Mouse (Mus musculus) cerebellum, adult 2 months (tissue): ENCODE measurements around the gene Plxna4. TPM values are rescaled to one million over a fixed set of nuclear protein-coding genes. Genes with fewer than 3 reads are reported as not detected.

Experiments used
- DNase-seq, 2 experiments: peaks; one replicate each; pipeline ENCODE4 v3.0.0; 2021
- H3K27ac ChIP-seq: fragments of 200-500 bp; 2 replicates; pipeline ENCODE4 v1.5.1; 2012; ENCODE audit warnings: low read length, control low read depth, inconsistent platforms; ENCODE audit not compliant: insufficient read depth
- H3K27me3 ChIP-seq: fragments of 200-500 bp; 2 replicates; pipeline ENCODE4 v1.6.1; 2012; ENCODE audit warnings: inconsistent platforms, mild to moderate bottlenecking, low read length, moderate library complexity; ENCODE audit not compliant: control insufficient read depth, insufficient read depth
- H3K4me1 ChIP-seq: fragments of 200-500 bp; 2 replicates; pipeline ENCODE4 v1.6.1; 2011; ENCODE audit warnings: low read length; ENCODE audit not compliant: control insufficient read depth, insufficient read depth
- H3K4me3 ChIP-seq: fragments of 200-500 bp; replicated peaks from 2 replicates; pipeline ENCODE3; 2011; ENCODE audit warnings: mild to moderate bottlenecking, low read depth, low read length, control low read depth; ENCODE audit not compliant: insufficient read depth
- CTCF ChIP-seq: fragments of 200-500 bp; IDR thresholded peaks from 2 replicates; pipeline ENCODE4 v1.5.1; 2011; ENCODE audit warnings: low read depth, mild to moderate bottlenecking, control low read depth, low read length, moderate library complexity, borderline replicate concordance; ENCODE audit not compliant: insufficient read depth
- POLR2A ChIP-seq: fragments of 200-500 bp; IDR thresholded peaks from 2 replicates; pipeline ENCODE4 v1.6.1; 2011; ENCODE audit warnings: low read length, control low read depth, borderline replicate concordance; ENCODE audit not compliant: insufficient read depth
- WGBS: fragments of 180-500 bp; shearing (Covaris S2); methylation state at CpG from one replicate; pipeline ENCODE4 v1.1.7; 2018; 5-methylcytosine and 5-hydroxymethylcytosine counted together
- polyA plus RNA-seq: library from polyadenylated mRNA; depleted of rRNA; stranded (reverse); fragments of >200 nt; gene quantifications from 2 replicates; pipeline ENCODE4 v1.2.3, GENCODE M21; 2012

The Plxna4 gene
- polyA plus RNA-seq, 1 experiment: 15.6 TPM

GRCm38 (mm10) chr6:32150836-32151235, 437.2 kb downstream of the Plxna4 start:
- no peak for TF ChIP-seq CTCF
- no peak for TF ChIP-seq POLR2A
- no peak for DNase-seq
- no peaks in the 10 kb centered on the region for H3K4me1 ChIP-seq
- no peak overlapping the region for H3K27ac ChIP-seq
- WGBS: 75% methylated on average over 4 of the region's 4 CpGs
- H3K4me3 ChIP-seq: no peak overlapping the region
- H3K27me3 ChIP-seq: no peaks in the 10 kb centered on the region

GRCm38 (mm10) chr6:32144771-32145170, 443.2 kb downstream of the Plxna4 start:
- 80% methylated on average over 4 of the region's 4 CpGs for WGBS

GRCm38 (mm10) chr6:32139537-32139936, 448.5 kb downstream of the Plxna4 start:
- TF ChIP-seq CTCF (no peak), POLR2A (no peak)
- Histone ChIP-seq H3K27ac (no peak overlapping the region), H3K27me3 (no peaks in the 10 kb centered on the region), H3K4me1 (no peaks in the 10 kb centered on the region), H3K4me3 (no peak overlapping the region)
- DNase-seq: no peak
- WGBS: 75% methylated on average over 3 of the region's 3 CpGs

More at GRCm38 (mm10) chr6:32144771-32145170, 443.2 kb downstream of the Plxna4 start:
- DNase-seq: no peak
- Histone ChIP-seq H3K4me3 (no peak overlapping the region), H3K4me1 (no peaks in the 10 kb centered on the region), H3K27me3 (no peaks in the 10 kb centered on the region), H3K27ac (no peak overlapping the region)
- TF ChIP-seq POLR2A: no peak
- no peak for TF ChIP-seq CTCF

GRCm38 (mm10) chr6:32126914-32127313, 461.1 kb downstream of the Plxna4 start:
- DNase-seq: no peak
- Histone ChIP-seq H3K4me3 (no peak overlapping the region), H3K4me1 (0 out of 2 replicates have a peak, but pooled peaks cover 3% of the 10 kb centered on the region), H3K27me3 (no peaks in the 10 kb centered on the region; the same call in 1 of the 2 replicates), H3K27ac (no peak overlapping the region)
- 41% methylated on average over 6 of the region's 6 CpGs for WGBS
- no peak for TF ChIP-seq CTCF
- TF ChIP-seq POLR2A: no peak

GRCm38 (mm10) chr6:32122584-32123265, 465.3 kb downstream of the Plxna4 start:
- H3K27ac ChIP-seq: no peak overlapping the region
- no peaks in the 10 kb centered on the region; the same call in 1 of the 2 replicates for H3K27me3 ChIP-seq
- H3K4me3 ChIP-seq: no peak overlapping the region
- H3K4me1 ChIP-seq: 0 out of 2 replicates have a peak, but pooled peaks cover 3% of the 10 kb centered on the region
- DNase-seq: peak in 1 of 2 experiments; percentile 13
- 22% methylated on average over 4 of the region's 4 CpGs for WGBS
- TF ChIP-seq POLR2A: no peak
- TF ChIP-seq CTCF: no peak

- no peak for TF ChIP-seq POLR2A
- no peak for TF ChIP-seq CTCF
- 86% methylated on average over 1 of the region's 1 CpGs for WGBS
These were observed 467.1 kb downstream of the Plxna4 start for GRCm38 (mm10) chr6:32120931-32121330.

GRCm38 (mm10) chr6:32109207-32109606, 478.8 kb downstream of the Plxna4 start:
- no peak for DNase-seq
- 46% methylated on average over 2 of the region's 2 CpGs for WGBS
- Histone ChIP-seq H3K27ac (no peak overlapping the region), H3K4me3 (no peak overlapping the region), H3K27me3 (no peaks in the 10 kb centered on the region; the same call in 1 of the 2 replicates), H3K4me1 (no peaks in the 10 kb centered on the region)
- no peak for TF ChIP-seq CTCF
- TF ChIP-seq POLR2A: no peak

More at GRCm38 (mm10) chr6:32120931-32121330, 467.1 kb downstream of the Plxna4 start:
- Histone ChIP-seq H3K4me3 (no peak overlapping the region), H3K27me3 (no peaks in the 10 kb centered on the region; the same call in 1 of the 2 replicates), H3K4me1 (0 out of 2 replicates have a peak, but pooled peaks cover 3% of the 10 kb centered on the region), H3K27ac (no peak overlapping the region)
- DNase-seq: no peak

- WGBS: 17% methylated on average over 9 of the region's 9 CpGs
- peak in 1 of 2 experiments; percentile 13 for DNase-seq
- Histone ChIP-seq H3K27ac (no peak overlapping the region), H3K4me3 (no peak overlapping the region), H3K4me1 (no peaks in the 10 kb centered on the region), H3K27me3 (no peaks in the 10 kb centered on the region)
- TF ChIP-seq CTCF: no peak
- TF ChIP-seq POLR2A: no peak
These were observed 482.3 kb downstream of the Plxna4 start for GRCm38 (mm10) chr6:32105547-32106275.
